Mouse (Mus musculus): ENCODE data around the gene Foxn3. TPM values are rescaled to one million over a fixed set of nuclear protein-coding genes. Genes with fewer than 3 reads are reported as not detected.

Gene Foxn3
- polyA plus RNA-seq, 1 experiment from 2014 or later: 66.4 TPM

DNA sequence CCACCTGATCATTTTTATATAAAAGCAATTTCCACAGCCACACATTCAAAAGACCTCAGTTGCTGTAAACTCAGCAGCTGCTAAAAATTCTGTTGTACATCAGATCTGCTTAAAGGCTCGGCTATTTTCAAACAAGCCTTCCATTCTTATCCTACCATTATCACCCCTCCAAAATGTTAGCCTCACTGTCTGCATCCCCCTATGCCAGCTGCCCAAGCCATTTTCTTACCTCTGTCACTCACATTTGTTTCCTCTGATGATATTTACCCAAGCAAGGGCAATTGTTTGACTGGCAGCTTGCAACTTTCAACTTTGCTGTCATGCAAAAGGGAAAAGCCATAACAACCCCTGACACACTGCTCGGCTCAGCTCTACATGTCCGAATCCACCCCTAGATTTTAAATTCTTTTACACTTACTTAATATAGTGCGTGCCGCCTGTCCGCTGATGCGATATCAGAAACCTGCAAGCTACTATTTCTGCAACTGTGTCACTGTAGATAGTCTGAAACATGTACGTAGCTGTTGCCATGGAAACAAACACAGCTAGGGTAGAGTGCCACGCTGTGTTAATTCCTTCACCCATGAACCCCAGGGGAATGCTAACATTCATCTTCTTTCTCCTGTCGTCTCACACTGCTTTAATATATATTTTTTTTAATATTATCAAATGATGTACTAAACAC, 105.7 kb downstream of the Foxn3 start:
- peak overlapping the region; percentile 18 for H3K4me3 ChIP-seq (ENCODE audit: low read depth, low read length)
- H3K9me3 ChIP-seq (replicated peaks; ENCODE audit: control insufficient read depth, low read length, poor library complexity, severe bottlenecking): no peaks in the 10 kb centered on the region
- peak overlapping the region; percentile 52 for H3K4me2 ChIP-seq (ENCODE audit: low read length)
- H3K36me3 ChIP-seq (ENCODE audit: control insufficient read depth, insufficient read depth, low read length): no peaks in the 10 kb centered on the region
- 27% methylated on average over 10 of the region's 10 CpGs for WGBS
- peak overlapping the region; percentile 64 for H3K27ac ChIP-seq (ENCODE audit: low read length)
- peak; percentile 93 for ATAC-seq
- no peaks in the 10 kb centered on the region for H3K27me3 ChIP-seq (ENCODE audit: control insufficient read depth, insufficient read depth, low read depth, low read length)
- H3K4me1 ChIP-seq (ENCODE audit: control insufficient read depth, insufficient read depth, low read length): peaks cover 30% of the 10 kb centered on the region
- peak overlapping the region; percentile 4 for H3K9ac ChIP-seq (ENCODE audit: low read depth, low read length)

DNA sequence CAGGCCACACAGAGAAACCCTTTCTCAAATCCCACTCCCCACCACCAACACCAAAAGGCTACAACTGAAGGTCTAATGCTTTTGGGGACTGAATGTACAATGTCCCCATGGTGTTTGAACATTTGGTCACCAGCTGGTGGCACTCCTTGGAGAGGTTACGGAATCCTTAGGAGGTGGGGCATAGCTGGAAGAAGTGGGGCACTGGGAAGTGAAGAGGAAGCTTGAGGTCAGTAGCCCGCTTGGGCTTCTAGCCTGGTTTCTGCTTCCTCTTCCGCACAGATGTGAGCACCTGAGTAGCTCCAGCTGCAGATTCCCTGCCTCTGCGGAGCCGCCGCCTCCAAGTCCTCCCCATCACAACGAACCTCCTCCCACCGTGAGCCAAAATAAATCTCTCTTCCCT, 107.8 kb downstream of the Foxn3 start:
- 93% methylated on average over 8 of the region's 8 CpGs for WGBS
- Histone ChIP-seq H3K4me1 (ENCODE audit: control insufficient read depth, insufficient read depth, low read length) (peaks cover 29% of the 10 kb centered on the region), H3K27me3 (ENCODE audit: control insufficient read depth, insufficient read depth, low read depth, low read length) (no peaks in the 10 kb centered on the region), H3K9me3 (replicated peaks; ENCODE audit: control insufficient read depth, low read length, poor library complexity, severe bottlenecking) (no peaks in the 10 kb centered on the region), H3K36me3 (ENCODE audit: control insufficient read depth, insufficient read depth, low read length) (no peaks in the 10 kb centered on the region), H3K4me3 (ENCODE audit: low read depth, low read length) (no peak overlapping the region), H3K27ac (ENCODE audit: low read length) (no peak overlapping the region), H3K4me2 (ENCODE audit: low read length) (no peak overlapping the region), H3K9ac (ENCODE audit: low read depth, low read length) (no peak overlapping the region)
- ATAC-seq: no peak

DNA sequence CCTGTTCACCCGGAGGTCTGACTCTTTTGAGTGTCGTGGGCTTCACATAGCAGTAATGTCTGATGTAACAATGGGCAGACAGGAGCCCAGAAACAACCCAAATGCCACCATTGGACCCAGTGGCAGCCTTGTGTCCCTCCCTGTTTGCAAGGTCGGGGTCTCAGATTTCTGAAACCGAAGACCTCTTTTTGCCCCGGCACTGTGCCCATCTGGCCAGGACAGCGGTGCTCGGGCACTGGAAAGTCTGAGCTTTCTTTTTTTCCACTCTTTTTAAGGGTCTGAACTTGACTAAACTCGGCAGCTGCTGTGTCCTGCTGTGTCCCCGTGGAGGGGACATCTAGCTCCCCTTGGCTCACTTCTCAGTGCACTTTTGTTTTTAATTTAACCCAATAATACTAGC, 109.0 kb downstream of the Foxn3 start:
- no peaks in the 10 kb centered on the region for H3K9me3 ChIP-seq (replicated peaks; ENCODE audit: control insufficient read depth, low read length, poor library complexity, severe bottlenecking)
- no peak overlapping the region for H3K4me3 ChIP-seq (ENCODE audit: low read depth, low read length)
- H3K27me3 ChIP-seq (ENCODE audit: control insufficient read depth, insufficient read depth, low read depth, low read length): no peaks in the 10 kb centered on the region
- H3K4me1 ChIP-seq (ENCODE audit: control insufficient read depth, insufficient read depth, low read length): peaks cover 29% of the 10 kb centered on the region
- H3K9ac ChIP-seq (ENCODE audit: low read depth, low read length): no peak overlapping the region
- ATAC-seq: no peak
- H3K36me3 ChIP-seq (ENCODE audit: control insufficient read depth, insufficient read depth, low read length): no peaks in the 10 kb centered on the region
- no peak overlapping the region for H3K4me2 ChIP-seq (ENCODE audit: low read length)
- no peak overlapping the region for H3K27ac ChIP-seq (ENCODE audit: low read length)
- 59% methylated on average over 9 of the region's 9 CpGs for WGBS

DNA sequence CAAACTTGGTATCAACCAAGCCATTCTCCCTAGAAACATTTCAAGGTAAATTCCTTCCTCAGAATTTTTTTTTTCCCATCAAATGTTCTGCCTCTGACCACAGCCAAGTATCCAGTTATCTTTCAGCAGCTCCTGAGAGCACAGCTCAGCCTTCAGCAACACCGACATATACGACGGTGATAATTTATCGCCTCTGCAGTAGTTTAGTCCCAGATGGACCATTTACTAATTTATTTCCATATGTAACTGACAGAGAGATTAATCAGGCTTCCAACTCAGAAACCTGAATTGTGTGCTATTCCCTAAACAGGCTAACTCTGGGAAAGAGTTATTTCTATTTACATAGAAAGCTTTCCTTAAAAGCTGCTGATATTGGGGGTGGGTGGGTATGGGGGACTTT, 109.6 kb downstream of the Foxn3 start:
- WGBS: 69% methylated on average over 4 of the region's 4 CpGs
- ATAC-seq: no peak
- Histone ChIP-seq H3K36me3 (ENCODE audit: control insufficient read depth, insufficient read depth, low read length) (no peaks in the 10 kb centered on the region), H3K27me3 (ENCODE audit: control insufficient read depth, insufficient read depth, low read depth, low read length) (no peaks in the 10 kb centered on the region), H3K27ac (ENCODE audit: low read length) (no peak overlapping the region), H3K9ac (ENCODE audit: low read depth, low read length) (no peak overlapping the region), H3K9me3 (replicated peaks; ENCODE audit: control insufficient read depth, low read length, poor library complexity, severe bottlenecking) (no peaks in the 10 kb centered on the region), H3K4me1 (ENCODE audit: control insufficient read depth, insufficient read depth, low read length) (peaks cover 27% of the 10 kb centered on the region), H3K4me3 (ENCODE audit: low read depth, low read length) (no peak overlapping the region), H3K4me2 (ENCODE audit: low read length) (no peak overlapping the region)

DNA sequence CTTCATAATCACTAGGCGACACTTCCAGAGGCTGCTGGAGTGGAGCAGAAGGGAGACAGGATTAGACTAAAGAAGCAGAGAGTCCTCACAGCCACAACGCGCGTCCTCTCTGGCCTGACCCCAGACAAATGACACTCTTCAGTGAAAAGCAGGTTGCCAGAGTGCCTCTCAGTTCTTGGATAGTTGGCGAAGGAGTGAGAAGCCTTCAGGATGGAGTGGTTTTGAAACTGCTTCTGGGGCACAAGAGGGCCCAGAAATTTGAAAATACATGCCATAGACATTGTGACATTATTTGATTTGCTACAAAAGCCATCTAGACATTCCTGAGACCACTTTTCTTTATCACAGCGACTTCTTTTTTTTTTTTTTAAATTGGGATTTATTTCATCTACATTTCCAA, 113.3 kb downstream of the Foxn3 start:
- Histone ChIP-seq H3K4me1 (ENCODE audit: control insufficient read depth, insufficient read depth, low read length) (no peaks in the 10 kb centered on the region), H3K9ac (ENCODE audit: low read depth, low read length) (no peak overlapping the region), H3K27ac (ENCODE audit: low read length) (no peak overlapping the region), H3K36me3 (ENCODE audit: control insufficient read depth, insufficient read depth, low read length) (no peaks in the 10 kb centered on the region), H3K27me3 (ENCODE audit: control insufficient read depth, insufficient read depth, low read depth, low read length) (no peaks in the 10 kb centered on the region), H3K9me3 (replicated peaks; ENCODE audit: control insufficient read depth, low read length, poor library complexity, severe bottlenecking) (no peaks in the 10 kb centered on the region), H3K4me3 (ENCODE audit: low read depth, low read length) (no peak overlapping the region), H3K4me2 (ENCODE audit: low read length) (no peak overlapping the region)
- WGBS: 90% methylated on average over 6 of the region's 6 CpGs
- no peak for ATAC-seq

DNA sequence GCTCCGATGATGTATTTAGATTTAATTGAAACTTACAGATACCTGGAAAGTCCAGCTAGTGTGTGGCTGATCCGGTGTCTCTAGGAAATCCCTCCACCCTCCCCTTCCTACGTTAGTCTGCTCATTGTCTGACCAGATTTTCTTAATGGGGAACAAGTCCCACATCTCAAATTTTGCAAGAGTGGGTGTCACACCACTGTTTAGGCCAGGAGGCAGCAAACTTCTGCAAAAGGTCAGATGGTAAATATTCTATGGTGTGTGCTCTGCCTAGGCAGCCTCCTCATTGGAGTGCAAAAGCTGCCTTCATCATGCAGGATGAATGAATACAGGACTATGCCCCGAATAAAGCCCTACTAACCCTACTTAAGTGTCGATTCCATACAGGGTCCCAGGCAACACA, 115.6 kb downstream of the Foxn3 start:
- no peaks in the 10 kb centered on the region for H3K9me3 ChIP-seq (replicated peaks; ENCODE audit: control insufficient read depth, low read length, poor library complexity, severe bottlenecking)
- ATAC-seq: no peak
- H3K27ac ChIP-seq (ENCODE audit: low read length): no peak overlapping the region

DNA sequence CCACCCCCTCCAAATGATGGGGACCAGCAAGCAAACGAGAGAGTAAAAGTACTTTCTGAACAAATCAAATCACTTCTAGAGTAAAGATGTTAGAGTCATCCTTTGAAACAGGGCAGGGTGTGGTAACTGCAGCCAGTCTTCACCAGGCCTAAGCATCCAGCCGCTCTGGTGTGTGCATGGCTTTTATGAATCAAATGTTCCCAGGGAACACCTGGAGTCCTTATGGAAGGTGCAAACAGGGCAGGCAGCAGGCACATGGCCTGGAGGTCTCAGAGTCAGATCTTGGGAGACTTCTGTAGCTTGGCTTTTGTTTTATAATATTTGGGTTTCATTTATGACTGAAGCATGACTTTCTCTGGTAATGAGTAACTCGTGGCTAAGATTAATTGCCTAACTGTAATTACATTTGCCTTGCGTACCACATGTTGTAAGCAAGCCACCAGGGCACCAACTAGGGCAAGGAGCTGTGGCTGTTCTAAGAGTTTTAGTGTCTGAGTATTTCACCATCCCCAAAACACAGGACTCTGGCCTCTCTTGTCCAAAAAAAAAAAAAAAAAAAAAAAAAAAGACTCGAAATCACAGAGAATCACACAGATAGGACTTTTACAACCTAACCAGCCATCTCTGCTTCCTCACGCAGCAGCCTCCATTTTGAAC, 118.2 kb downstream of the Foxn3 start:
- H3K27ac ChIP-seq (ENCODE audit: low read length): no peak overlapping the region
- no peaks in the 10 kb centered on the region for H3K4me1 ChIP-seq (ENCODE audit: control insufficient read depth, insufficient read depth, low read length)
- 87% methylated on average over 6 of the region's 6 CpGs for WGBS
- no peaks in the 10 kb centered on the region for H3K9me3 ChIP-seq (replicated peaks; ENCODE audit: control insufficient read depth, low read length, poor library complexity, severe bottlenecking)
- no peaks in the 10 kb centered on the region for H3K36me3 ChIP-seq (ENCODE audit: control insufficient read depth, insufficient read depth, low read length)
- no peak for ATAC-seq
- H3K9ac ChIP-seq (ENCODE audit: low read depth, low read length): no peak overlapping the region
- H3K4me3 ChIP-seq (ENCODE audit: low read depth, low read length): no peak overlapping the region
- no peaks in the 10 kb centered on the region for H3K27me3 ChIP-seq (ENCODE audit: control insufficient read depth, insufficient read depth, low read depth, low read length)
- H3K4me2 ChIP-seq (ENCODE audit: low read length): no peak overlapping the region

More for the DNA sequence above, 115.6 kb downstream of the Foxn3 start:
- no peaks in the 10 kb centered on the region for H3K27me3 ChIP-seq (ENCODE audit: control insufficient read depth, insufficient read depth, low read depth, low read length)
- no peaks in the 10 kb centered on the region for H3K4me1 ChIP-seq (ENCODE audit: control insufficient read depth, insufficient read depth, low read length)
- no peak overlapping the region for H3K9ac ChIP-seq (ENCODE audit: low read depth, low read length)
- WGBS: 82% methylated on average over 5 of the region's 5 CpGs
- no peak overlapping the region for H3K4me3 ChIP-seq (ENCODE audit: low read depth, low read length)
- no peak overlapping the region for H3K4me2 ChIP-seq (ENCODE audit: low read length)
- no peaks in the 10 kb centered on the region for H3K36me3 ChIP-seq (ENCODE audit: control insufficient read depth, insufficient read depth, low read length)

DNA sequence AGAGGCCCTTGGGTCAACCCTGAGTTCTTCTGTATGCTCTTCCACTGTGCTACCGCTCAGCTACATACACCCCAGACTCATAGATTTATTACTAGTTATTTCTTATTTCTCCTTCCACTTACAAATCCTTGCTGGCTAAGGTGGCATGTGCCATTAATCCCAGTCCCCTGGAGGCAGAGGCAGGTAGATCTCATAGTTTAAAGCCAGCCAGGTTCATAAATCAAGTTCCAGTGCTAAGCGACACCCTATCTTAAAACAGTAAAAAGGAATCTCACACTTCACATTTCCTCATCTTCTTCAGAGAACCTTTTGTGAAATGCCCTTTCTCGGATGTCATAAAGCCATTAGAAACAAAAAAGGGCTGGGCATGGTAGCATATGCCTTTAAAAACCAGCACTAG, 120.6 kb downstream of the Foxn3 start:
- no peaks in the 10 kb centered on the region for H3K36me3 ChIP-seq (ENCODE audit: control insufficient read depth, insufficient read depth, low read length)
- H3K27ac ChIP-seq (ENCODE audit: low read length): no peak overlapping the region
- WGBS: 99% methylated on average over 3 of the region's 3 CpGs
- H3K4me3 ChIP-seq (ENCODE audit: low read depth, low read length): no peak overlapping the region
- no peak for ATAC-seq
- H3K4me1 ChIP-seq (ENCODE audit: control insufficient read depth, insufficient read depth, low read length): no peaks in the 10 kb centered on the region
- no peak overlapping the region for H3K9ac ChIP-seq (ENCODE audit: low read depth, low read length)
- no peaks in the 10 kb centered on the region for H3K9me3 ChIP-seq (replicated peaks; ENCODE audit: control insufficient read depth, low read length, poor library complexity, severe bottlenecking)
- no peaks in the 10 kb centered on the region for H3K27me3 ChIP-seq (ENCODE audit: control insufficient read depth, insufficient read depth, low read depth, low read length)
- H3K4me2 ChIP-seq (ENCODE audit: low read length): no peak overlapping the region

DNA sequence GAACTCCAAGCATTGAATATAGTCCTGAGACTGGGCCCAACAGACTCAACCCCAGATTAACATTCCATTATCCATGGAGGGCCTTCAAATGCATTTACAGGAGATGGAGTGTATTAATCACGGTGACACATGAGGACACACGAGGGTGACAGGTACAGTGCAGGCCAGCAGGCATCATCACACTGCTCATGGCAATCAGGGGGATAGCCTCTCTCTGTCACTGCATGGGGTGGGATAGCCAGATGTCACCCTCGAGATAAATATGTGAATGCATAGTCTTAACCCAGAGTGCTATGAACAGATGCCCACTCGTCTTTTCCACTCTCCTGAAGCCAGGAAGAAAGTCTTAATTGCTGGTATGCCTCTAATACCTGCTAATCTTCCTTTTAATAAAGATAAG, 122.4 kb downstream of the Foxn3 start:
- Histone ChIP-seq H3K4me3 (ENCODE audit: low read depth, low read length) (no peak overlapping the region), H3K9ac (ENCODE audit: low read depth, low read length) (no peak overlapping the region), H3K27me3 (ENCODE audit: control insufficient read depth, insufficient read depth, low read depth, low read length) (no peaks in the 10 kb centered on the region), H3K9me3 (replicated peaks; ENCODE audit: control insufficient read depth, low read length, poor library complexity, severe bottlenecking) (no peaks in the 10 kb centered on the region), H3K36me3 (ENCODE audit: control insufficient read depth, insufficient read depth, low read length) (no peaks in the 10 kb centered on the region), H3K27ac (ENCODE audit: low read length) (no peak overlapping the region), H3K4me2 (ENCODE audit: low read length) (no peak overlapping the region), H3K4me1 (ENCODE audit: control insufficient read depth, insufficient read depth, low read length) (no peaks in the 10 kb centered on the region)
- ATAC-seq: no peak
- 64% methylated on average over 4 of the region's 4 CpGs for WGBS

All from midbrain, embryonic 16.5 days (tissue).